Mouse (Mus musculus) CH12.LX (cell line): ENCODE measurements at regions not wholly inside any gene's neighbourhood (a gene's known extent, or its start where the extent isn't known, plus 50 kb on each side); places are given as distances from the start of the nearest gene placed in this dataset.

Source experiments
- DNase-seq: peaks from one replicate; pipeline ENCODE4 v3.0.0-alpha.2; 2013; ENCODE audit errors: extremely low read depth
- H3K27ac ChIP-seq: 2 replicates; pipeline ENCODE4 v1.5.1; 2012; ENCODE audit warnings: low read depth, mild to moderate bottlenecking, control low read depth, moderate library complexity; ENCODE audit not compliant: insufficient read depth
- H3K27me3 ChIP-seq: replicated peaks from 2 replicates; pipeline ENCODE3; 2012; ENCODE audit warnings: inconsistent platforms
- H3K36me3 ChIP-seq, 2 experiments: replicated peaks in 1 of 2; 2 replicates each; pipeline versions ENCODE3 to v1.6.1; 2012; ENCODE audit warnings: inconsistent platforms in 1 of 2, low read length in 1 of 2, mild to moderate bottlenecking in 1 of 2, mixed read lengths in 1 of 2, moderate library complexity in 1 of 2; ENCODE audit not compliant: control insufficient read depth in 1 of 2, insufficient read depth in 1 of 2
- H3K4me1 ChIP-seq, 2 experiments: 2 replicates each; pipeline ENCODE4 v1.6.1; 2012; ENCODE audit warnings: inconsistent platforms in 1 of 2, moderate library complexity in 1 of 2; ENCODE audit not compliant: insufficient read depth in 2 of 2, control insufficient read depth in 1 of 2
- H3K4me2 ChIP-seq: 2 replicates; pipeline ENCODE4 v1.6.1; 2012; ENCODE audit warnings: low read depth, mild to moderate bottlenecking, control low read depth; ENCODE audit not compliant: poor library complexity, insufficient read depth, severe bottlenecking
- H3K4me3 ChIP-seq, 3 experiments: fragments of 150-350 bp in 1 of 3; sonication (generic) in 1 of 3; replicated peaks in 1 of 3; 2 replicates each; pipeline versions ENCODE3 to v1.5.1; 2011 to 2012; ENCODE audit warnings: low read depth in 2 of 3, low read length in 2 of 3, mild to moderate bottlenecking in 2 of 3, moderate library complexity in 2 of 3, control low read depth in 1 of 3, improper control_type of control experiment in 1 of 3, inconsistent platforms in 1 of 3, mixed read lengths in 1 of 3; ENCODE audit not compliant: poor library complexity in 1 of 3
- H3K79me2 ChIP-seq: replicated peaks from 2 replicates; pipeline ENCODE4 v1.6.1; 2012; ENCODE audit warnings: mild to moderate bottlenecking, moderate library complexity; ENCODE audit not compliant: control insufficient read depth, poor library complexity, insufficient read depth, severe bottlenecking; ENCODE audit errors: extremely low read depth
- H3K9ac ChIP-seq: 2 replicates; pipeline ENCODE4 v1.6.1; 2012; ENCODE audit warnings: low read depth, mild to moderate bottlenecking, control low read depth, moderate library complexity; ENCODE audit not compliant: insufficient read depth
- H3K9me3 ChIP-seq: replicated peaks from 2 replicates; pipeline ENCODE3; 2012; ENCODE audit warnings: low read length, inconsistent platforms, mixed read lengths
- BHLHE40 ChIP-seq: IDR thresholded peaks from 2 replicates; pipeline ENCODE4 v1.6.1; 2011; ENCODE audit warnings: mild to moderate bottlenecking, low read depth, low read length, improper control_type of control experiment
- CTCF ChIP-seq, 2 experiments: IDR thresholded peaks in 1 of 2; conservative IDR thresholded peaks in 1 of 2; 2 replicates each; pipeline ENCODE4 v1.5.1; 2011 to 2012; ENCODE audit warnings: low read depth in 2 of 2, low read length in 2 of 2, improper control_type of control experiment in 1 of 2, inconsistent platforms in 1 of 2, mild to moderate bottlenecking in 1 of 2, moderate library complexity in 1 of 2
- E2F4 ChIP-seq: IDR thresholded peaks from 2 replicates; pipeline ENCODE4 v1.6.1; 2011; ENCODE audit warnings: low read depth, low read length, improper control_type of control experiment; ENCODE audit not compliant: insufficient replicate concordance
- ELF1 ChIP-seq: IDR thresholded peaks from 2 replicates; pipeline ENCODE4 v1.6.1; 2014; ENCODE audit warnings: low read depth, mild to moderate bottlenecking, inconsistent platforms, low read length, improper control_type of control experiment
- ETS1 ChIP-seq: conservative IDR thresholded peaks from 2 replicates; pipeline ENCODE4 v1.6.1; 2012; ENCODE audit warnings: low read depth, mild to moderate bottlenecking, inconsistent platforms, low read length, improper control_type of control experiment, moderate library complexity
- GABPA ChIP-seq: IDR thresholded peaks from 2 replicates; pipeline ENCODE4 v1.6.1; 2012; ENCODE audit warnings: low read depth, low read length, improper control_type of control experiment, inconsistent platforms; ENCODE audit not compliant: insufficient replicate concordance
- HCFC1 ChIP-seq: IDR thresholded peaks from 2 replicates; pipeline ENCODE4 v1.6.1; 2012; ENCODE audit warnings: low read depth, mild to moderate bottlenecking, inconsistent platforms, low read length, improper control_type of control experiment
- IRF4 ChIP-seq: IDR thresholded peaks from 2 replicates; pipeline ENCODE4 v1.6.1; 2014; ENCODE audit warnings: low read depth, mild to moderate bottlenecking, inconsistent platforms, low read length, improper control_type of control experiment
- JUN ChIP-seq: IDR thresholded peaks from 2 replicates; pipeline ENCODE4 v1.6.1; 2011; ENCODE audit warnings: low read depth, mild to moderate bottlenecking, low read length, improper control_type of control experiment, moderate library complexity; ENCODE audit not compliant: insufficient read depth
- KAT2A ChIP-seq: IDR thresholded peaks from 2 replicates; pipeline ENCODE4 v1.6.1; 2012; ENCODE audit warnings: low read length, improper control_type of control experiment, inconsistent platforms; ENCODE audit not compliant: insufficient replicate concordance
- MAFK ChIP-seq: IDR thresholded peaks from 2 replicates; pipeline ENCODE4 v1.6.1; 2011; ENCODE audit warnings: low read length, improper control_type of control experiment; ENCODE audit not compliant: insufficient replicate concordance
- NELFE ChIP-seq: IDR thresholded peaks from 2 replicates; pipeline ENCODE4 v1.6.1; 2011; ENCODE audit warnings: low read depth, low read length, improper control_type of control experiment
- POLR2AphosphoS2 ChIP-seq: IDR thresholded peaks from 2 replicates; pipeline ENCODE4 v1.6.1; 2011; ENCODE audit warnings: low read depth, low read length, improper control_type of control experiment
- RCOR1 ChIP-seq: conservative IDR thresholded peaks from 2 replicates; pipeline ENCODE4 v1.6.1; 2012; ENCODE audit warnings: low read depth, mild to moderate bottlenecking, inconsistent platforms, low read length, improper control_type of control experiment
- SIN3A ChIP-seq: IDR thresholded peaks from 2 replicates; pipeline ENCODE4 v1.6.1; 2012; ENCODE audit warnings: low read length, improper control_type of control experiment, inconsistent platforms
- USF1 ChIP-seq: IDR thresholded peaks from 2 replicates; pipeline ENCODE4 v1.6.1; 2014; ENCODE audit warnings: low read depth, mild to moderate bottlenecking, inconsistent platforms, low read length, improper control_type of control experiment
- ZKSCAN1 ChIP-seq: IDR thresholded peaks from 2 replicates; pipeline ENCODE4 v1.6.1; 2012; ENCODE audit warnings: low read depth, inconsistent platforms, low read length, improper control_type of control experiment, borderline replicate concordance
- ZMIZ1 ChIP-seq: IDR thresholded peaks from 2 replicates; pipeline ENCODE4 v1.6.1; 2012; ENCODE audit warnings: low read depth, mild to moderate bottlenecking, inconsistent platforms, low read length, improper control_type of control experiment
- dilution Hi-C: fragments of 300-500 bp; cut with MboI; formaldehyde crosslinking; loops from 2 replicates; pipeline ENCODE4 v1.14.3; 2020; ENCODE audit warnings: low sequenced_read_pairs; ENCODE audit not compliant: extremely low pct_unique_long_range_greater_than_20kb, extremely low pct_ligation_motif_present
- in situ Hi-C: fragments of 300-500 bp; cut with MboI; formaldehyde crosslinking; loops from 3 replicates; pipeline ENCODE4 v1.14.3; 2019; ENCODE audit warnings: low sequenced_read_pairs, low pct_ligation_motif_present, low pct_unique_long_range_greater_than_20kb, mixed read lengths

DNA sequence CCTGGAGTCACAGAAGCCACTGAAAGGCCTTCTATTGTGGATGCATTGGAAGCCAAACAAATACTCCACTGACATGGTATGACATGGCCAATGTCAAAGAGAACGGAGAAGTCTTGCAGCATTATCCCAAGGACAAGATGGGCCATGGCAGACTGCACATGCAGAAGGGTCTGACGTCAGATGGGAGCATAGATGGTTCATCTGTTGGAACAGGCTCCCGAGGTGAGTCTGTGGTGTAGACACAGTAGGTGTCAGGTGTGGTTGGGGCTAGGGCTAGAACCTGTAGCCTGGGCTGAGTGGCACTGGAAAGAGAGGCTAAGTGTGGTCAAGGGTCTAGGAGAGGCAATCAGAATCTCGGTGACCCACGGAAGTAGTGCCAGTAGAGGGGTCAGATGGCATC is 94.2 kb upstream of the Lmo4 start:
- no peak for DNase-seq
- in situ Hi-C loops: no loop called here
- H3K79me2 ChIP-seq: no peaks in the 10 kb centered on the region
- H3K4me2 ChIP-seq: no peak overlapping the region
- no peaks in the 10 kb centered on the region for H3K27me3 ChIP-seq
- H3K9me3 ChIP-seq: peaks cover 10% of the 10 kb centered on the region
- H3K36me3 ChIP-seq: no peaks in the 10 kb centered on the region
- H3K27ac ChIP-seq: no peak overlapping the region
- no peak for TF ChIP-seq ZKSCAN1
- dilution Hi-C loops: no loop called here
- no peak overlapping the region for H3K9ac ChIP-seq
- H3K4me3 ChIP-seq: no peak overlapping the region
- H3K4me1 ChIP-seq: peaks cover 0 to 2% of the 10 kb centered on the region in 2 experiments; a peak in 1 of 4 replicates

DNA sequence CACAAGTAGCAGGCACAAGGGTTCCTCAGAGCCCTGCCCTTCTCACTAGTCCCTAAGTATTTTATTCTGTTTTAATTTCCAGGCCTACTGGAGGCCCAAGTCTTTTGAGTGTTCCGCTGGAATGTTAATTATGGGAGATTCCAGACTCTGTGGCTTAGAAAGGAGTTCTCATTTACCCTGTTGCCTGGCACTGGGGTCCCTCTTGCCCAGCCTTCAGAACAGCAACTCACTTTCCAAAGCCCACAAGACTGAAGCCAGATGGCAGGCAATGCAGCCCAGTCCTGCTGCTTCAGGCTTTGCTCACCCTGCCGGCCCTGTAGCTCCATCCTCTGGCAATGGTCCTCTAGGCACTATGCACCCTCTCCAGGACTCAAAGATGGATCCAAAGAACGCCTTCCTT is 84.5 kb upstream of the Lmo4 start:
- Histone ChIP-seq H3K36me3 (no peaks in the 10 kb centered on the region), H3K4me3 (no peak overlapping the region), H3K27me3 (no peaks in the 10 kb centered on the region), H3K9ac (no peak overlapping the region), H3K27ac (no peak overlapping the region), H3K9me3 (no peaks in the 10 kb centered on the region), H3K4me2 (no peak overlapping the region), H3K4me1 (0 out of 4 replicates have a peak, but pooled peaks cover 0 to under 1% of the 10 kb centered on the region in 2 experiments), H3K79me2 (no peaks in the 10 kb centered on the region)
- DNase-seq: no peak
- TF ChIP-seq NELFE (no peak), MAFK (no peak), ZMIZ1 (no peak), GABPA (no peak), SIN3A (no peak), RCOR1 (no peak), JUN (no peak), CTCF (conservative IDR thresholded peaks at IDR 0.05 in 1 of 2, IDR thresholded peaks at IDR 0.05 in 1 of 2; ENCODE audit: low read depth in 2 of 2, low read length in 2 of 2) (no peak), IRF4 (no peak), POLR2AphosphoS2 (no peak), KAT2A (no peak)
- dilution Hi-C loops (no loop called here), in situ Hi-C loops (no loop called here)

DNA sequence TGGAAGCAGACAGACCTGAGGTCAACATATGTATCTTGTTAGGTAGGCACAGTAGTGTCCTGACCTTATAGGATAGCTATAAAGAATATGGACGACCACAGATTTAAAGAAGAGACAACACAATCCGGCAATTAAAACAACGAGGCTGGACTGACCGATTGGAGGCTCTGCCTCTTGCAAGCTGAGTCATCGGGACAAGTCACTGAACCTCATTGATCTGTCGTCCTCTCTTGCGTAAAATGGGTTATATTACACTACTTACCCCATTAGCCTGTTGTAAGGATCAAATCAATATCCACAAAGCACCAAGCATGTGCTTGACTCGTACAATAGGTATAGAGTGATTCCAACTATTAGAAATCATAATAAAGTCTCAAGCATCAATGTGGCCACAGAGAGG is 81.1 kb upstream of the Lmo4 start:
- Histone ChIP-seq H3K36me3 (no peaks in the 10 kb centered on the region), H3K4me3 (no peak overlapping the region), H3K27me3 (no peaks in the 10 kb centered on the region), H3K9ac (no peak overlapping the region), H3K9me3 (no peaks in the 10 kb centered on the region), H3K27ac (no peak overlapping the region), H3K79me2 (no peaks in the 10 kb centered on the region), H3K4me2 (no peak overlapping the region), H3K4me1 (0 out of 4 replicates have a peak, but pooled peaks cover 0 to 3% of the 10 kb centered on the region in 2 experiments)
- dilution Hi-C loops: no loop called here
- in situ Hi-C loops: no loop called here
- no peak for DNase-seq
- TF ChIP-seq USF1: no peak
- no peak for TF ChIP-seq E2F4
- no peak for TF ChIP-seq BHLHE40
- TF ChIP-seq ELF1: no peak
- no peak for TF ChIP-seq IRF4
- TF ChIP-seq ETS1: no peak
- TF ChIP-seq HCFC1: no peak
